Mouse (Mus musculus): ENCODE measurements around the gene Casr.

- TF ChIP-seq MAFK (IDR thresholded peaks at IDR 0.05; ENCODE audit: insufficient read depth, low read depth, low read length) (no peak), ZNF384 (IDR thresholded peaks at IDR 0.05; ENCODE audit: low read depth, low read length) (no peak), HCFC1 (IDR thresholded peaks at IDR 0.05; ENCODE audit: borderline replicate concordance, insufficient read depth, low read length) (no peak), ZC3H11A (IDR thresholded peaks at IDR 0.05; ENCODE audit: borderline replicate concordance, low read depth, low read length) (no peak)
Observed at GRCm38 (mm10) chr16:36545333-36545732, 16.6 kb downstream of the Casr start.

All from ES-E14 (cell line).